Mouse (Mus musculus): Measurements from ENCODE around the gene Mrgprd. TPM values are rescaled to one million over a fixed set of nuclear protein-coding genes. Genes with fewer than 3 reads are reported as not detected.

Gene Mrgprd
- polyA plus RNA-seq, 1 experiment from 2014 or later = not detected

DNA sequence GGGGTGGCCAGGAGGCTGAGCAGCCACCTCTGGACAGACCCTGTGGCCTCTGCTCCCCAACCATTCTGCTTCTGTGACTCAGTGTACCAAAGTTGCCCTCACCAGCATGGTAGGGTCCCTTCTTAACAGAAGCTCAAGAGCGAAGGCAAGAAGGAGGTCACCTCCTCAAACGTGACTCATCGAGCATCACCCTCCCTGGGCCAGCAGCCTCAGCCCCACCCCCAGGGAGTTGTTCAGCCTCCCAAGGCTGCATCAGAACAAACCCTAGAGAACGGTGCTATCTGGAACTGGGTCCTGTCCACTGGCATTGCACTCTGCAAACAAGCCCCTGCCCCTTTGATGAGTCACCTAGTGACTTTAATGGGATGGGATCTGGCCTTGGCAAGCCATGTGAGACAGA is 5.8 kb upstream of the Mrgprd start:
- no peaks in the 10 kb centered on the region for H3K36me3 ChIP-seq
- H3K9me3 ChIP-seq (replicated peaks) = no peaks in the 10 kb centered on the region
- H3K4me1 ChIP-seq = peaks cover 11% of the 10 kb centered on the region
- DNase-seq (ENCODE audit: low spot score) = no peak
- 74% methylated on average over 4 of the region's 4 CpGs for WGBS
- no peak overlapping the region for H3K4me3 ChIP-seq
- H3K27me3 ChIP-seq (ENCODE audit: low read depth, poor library complexity, severe bottlenecking) = no peaks in the 10 kb centered on the region
- no peak overlapping the region for H3K27ac ChIP-seq

GRCm38 (mm10) chr7:145309877-145310276 is 4.8 kb upstream of the Mrgprd start:
- peaks cover 11% of the 10 kb centered on the region for H3K4me1 ChIP-seq
- no peaks in the 10 kb centered on the region for H3K27me3 ChIP-seq (ENCODE audit: low read depth, poor library complexity, severe bottlenecking)
- DNase-seq (ENCODE audit: low spot score) = no peak
- H3K4me3 ChIP-seq = no peak overlapping the region
- no peak overlapping the region for H3K27ac ChIP-seq
- WGBS = 73% methylated on average over 1 of the region's 1 CpGs
- H3K36me3 ChIP-seq = no peaks in the 10 kb centered on the region
- no peaks in the 10 kb centered on the region for H3K9me3 ChIP-seq (replicated peaks)

- no peak overlapping the region for H3K27ac ChIP-seq
- no peak for DNase-seq (ENCODE audit: low spot score)
- H3K9me3 ChIP-seq (replicated peaks) = no peaks in the 10 kb centered on the region
- H3K36me3 ChIP-seq = no peaks in the 10 kb centered on the region
- peaks cover 11% of the 10 kb centered on the region for H3K4me1 ChIP-seq
- 75% methylated on average over 5 of the region's 5 CpGs for WGBS
- no peaks in the 10 kb centered on the region for H3K27me3 ChIP-seq (ENCODE audit: low read depth, poor library complexity, severe bottlenecking)
- no peak overlapping the region for H3K4me3 ChIP-seq
These were observed 4.1 kb upstream of the Mrgprd start for GRCm38 (mm10) chr7:145310526-145310925.

DNA sequence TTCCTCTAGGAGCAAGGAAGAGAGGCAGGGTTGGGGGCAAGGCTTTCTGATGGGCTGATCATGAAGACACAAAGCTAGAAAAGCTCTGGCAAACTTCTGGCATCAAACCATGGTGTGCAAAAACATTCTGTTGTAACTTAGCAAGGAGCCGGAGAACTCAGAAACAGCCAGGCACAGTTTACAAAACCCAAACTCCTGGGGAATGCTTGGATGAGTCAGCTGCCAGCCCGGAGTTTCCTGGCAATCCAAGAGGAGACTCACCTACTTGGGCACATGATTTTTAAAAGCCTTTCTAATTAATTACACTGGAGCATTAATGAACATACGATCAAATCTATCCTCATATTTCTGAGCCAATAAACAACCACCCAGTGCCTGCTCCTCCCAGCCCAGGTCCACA is 2.5 kb upstream of the Mrgprd start:
- 86% methylated on average over 3 of the region's 3 CpGs for WGBS
- Histone ChIP-seq H3K36me3 (no peaks in the 10 kb centered on the region), H3K4me1 (peaks cover 11% of the 10 kb centered on the region), H3K4me3 (no peak overlapping the region), H3K27me3 (ENCODE audit: low read depth, poor library complexity, severe bottlenecking) (no peaks in the 10 kb centered on the region), H3K9me3 (replicated peaks) (no peaks in the 10 kb centered on the region), H3K27ac (no peak overlapping the region)
- DNase-seq (ENCODE audit: low spot score) = no peak

DNA sequence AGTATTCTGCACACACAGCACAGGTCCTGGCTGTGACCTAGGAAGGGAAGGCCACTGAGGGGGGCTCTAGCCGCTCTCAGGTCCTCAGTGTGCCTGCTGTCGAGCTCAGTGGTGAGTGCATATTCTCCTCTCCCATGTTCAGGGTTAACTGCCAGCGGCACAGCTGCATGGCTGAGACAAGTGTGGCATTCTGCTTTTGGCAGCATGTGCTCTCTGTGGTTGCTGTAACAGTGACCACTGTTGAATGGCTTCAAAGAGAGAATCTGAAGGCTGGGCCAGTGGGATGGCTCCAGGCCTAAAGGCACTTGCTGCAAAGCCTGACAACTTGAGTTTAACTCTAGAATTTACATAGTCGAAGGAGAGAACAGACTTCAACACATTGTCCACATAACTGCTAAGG is 2.9 kb downstream of the Mrgprd start:
- Histone ChIP-seq H3K4me3 (no peak overlapping the region), H3K27me3 (ENCODE audit: low read depth, poor library complexity, severe bottlenecking) (no peaks in the 10 kb centered on the region), H3K9me3 (replicated peaks) (no peaks in the 10 kb centered on the region), H3K27ac (no peak overlapping the region), H3K4me1 (no peaks in the 10 kb centered on the region), H3K36me3 (no peaks in the 10 kb centered on the region)
- DNase-seq (ENCODE audit: low spot score) = no peak
- 69% methylated on average over 4 of the region's 4 CpGs for WGBS

DNA sequence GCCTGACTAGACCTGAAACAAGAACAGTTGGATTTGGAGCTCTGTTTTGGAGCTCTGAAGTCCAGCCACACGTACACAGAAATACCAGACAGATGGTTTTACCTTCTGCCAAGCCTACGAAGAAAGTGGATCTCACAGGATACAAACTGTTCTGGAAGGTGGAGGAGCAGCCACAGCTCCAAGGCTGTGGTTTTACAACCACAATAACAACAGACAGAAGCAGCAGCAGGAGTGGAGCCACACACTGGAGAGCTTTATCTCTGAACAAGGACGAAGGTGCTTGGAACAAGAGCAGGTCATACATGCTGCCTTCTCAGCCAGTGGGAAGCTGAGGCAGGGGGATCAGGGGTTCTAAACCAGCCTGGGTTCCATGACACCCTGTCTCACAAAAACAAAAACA is 4.8 kb downstream of the Mrgprd start:
- H3K36me3 ChIP-seq = no peaks in the 10 kb centered on the region
- DNase-seq (ENCODE audit: low spot score) = no peak
- no peak overlapping the region for H3K4me3 ChIP-seq
- no peaks in the 10 kb centered on the region for H3K27me3 ChIP-seq (ENCODE audit: low read depth, poor library complexity, severe bottlenecking)
- no peaks in the 10 kb centered on the region for H3K9me3 ChIP-seq (replicated peaks)
- no peak overlapping the region for H3K27ac ChIP-seq
- WGBS = 70% methylated on average over 3 of the region's 3 CpGs
- no peaks in the 10 kb centered on the region for H3K4me1 ChIP-seq

DNA sequence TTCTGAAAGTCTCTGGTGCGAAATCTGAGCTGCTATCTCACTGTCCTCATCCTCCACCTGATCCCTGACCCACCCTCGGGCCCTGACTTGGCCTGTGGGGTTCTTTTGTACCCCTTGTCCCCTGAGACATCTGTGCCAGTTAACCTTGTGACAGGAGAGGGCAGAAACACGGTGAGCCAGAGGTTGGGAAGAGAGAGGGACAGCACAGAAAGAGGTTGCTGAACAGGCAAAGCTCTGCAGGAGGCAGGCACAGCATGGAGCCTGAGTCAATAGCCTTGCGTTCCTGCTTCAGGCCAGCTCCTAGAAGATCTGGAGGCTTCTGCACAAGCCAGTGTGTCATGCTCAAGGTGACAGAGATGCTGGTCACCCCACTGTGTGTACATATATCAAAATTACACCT is 9.0 kb downstream of the Mrgprd start:
- H3K4me3 ChIP-seq = no peak overlapping the region
- no peak overlapping the region for H3K27ac ChIP-seq
- DNase-seq (ENCODE audit: low spot score) = no peak
- no peaks in the 10 kb centered on the region for H3K9me3 ChIP-seq (replicated peaks)
- no peaks in the 10 kb centered on the region for H3K27me3 ChIP-seq (ENCODE audit: low read depth, poor library complexity, severe bottlenecking)
- no peaks in the 10 kb centered on the region for H3K4me1 ChIP-seq
- 51% methylated on average over 4 of the region's 4 CpGs for WGBS
- H3K36me3 ChIP-seq = no peaks in the 10 kb centered on the region

GRCm38 (mm10) chr7:145325697-145326096 is 11.1 kb downstream of the Mrgprd start:
- DNase-seq (ENCODE audit: low spot score) = no peak
- no peak overlapping the region for H3K4me3 ChIP-seq
- H3K9me3 ChIP-seq (replicated peaks) = no peaks in the 10 kb centered on the region
- peaks cover 16% of the 10 kb centered on the region for H3K4me1 ChIP-seq
- H3K36me3 ChIP-seq = no peaks in the 10 kb centered on the region
- H3K27ac ChIP-seq = no peak overlapping the region
- WGBS = 47% methylated on average over 2 of the region's 2 CpGs
- no peaks in the 10 kb centered on the region for H3K27me3 ChIP-seq (ENCODE audit: low read depth, poor library complexity, severe bottlenecking)

- Histone ChIP-seq H3K4me1 (peaks cover 20% of the 10 kb centered on the region), H3K4me3 (no peak overlapping the region), H3K9me3 (replicated peaks) (no peaks in the 10 kb centered on the region), H3K36me3 (no peaks in the 10 kb centered on the region), H3K27me3 (ENCODE audit: low read depth, poor library complexity, severe bottlenecking) (no peaks in the 10 kb centered on the region), H3K27ac (peak overlapping the region; percentile 34; the same call in 1 of the 2 replicates)
- DNase-seq (ENCODE audit: low spot score) = no peak
- WGBS = 68% methylated on average over 2 of the region's 2 CpGs
These were observed 15.3 kb downstream of the Mrgprd start for GRCm38 (mm10) chr7:145329982-145330381.

DNA sequence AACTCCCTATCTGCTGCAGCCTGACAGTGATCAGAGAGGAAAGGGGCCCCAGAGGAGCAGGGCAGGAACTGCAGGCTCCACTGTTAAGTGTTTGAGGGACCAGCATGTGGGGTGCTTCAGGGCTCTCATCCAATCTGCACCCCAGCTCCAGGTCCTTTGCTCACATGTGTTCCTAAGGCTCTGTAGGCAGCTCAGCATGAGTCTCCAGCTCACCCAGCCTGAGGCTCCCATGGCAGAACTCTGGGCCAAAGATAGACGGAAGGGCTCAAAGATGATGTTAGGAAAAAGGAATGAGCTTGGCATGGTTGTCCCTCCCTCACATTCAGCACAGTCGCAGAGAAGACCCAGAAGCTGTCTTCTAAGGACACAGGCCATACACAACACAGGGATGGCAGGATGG is 16.0 kb downstream of the Mrgprd start:
- H3K27me3 ChIP-seq (ENCODE audit: low read depth, poor library complexity, severe bottlenecking) = no peaks in the 10 kb centered on the region
- DNase-seq (ENCODE audit: low spot score) = no peak
- H3K36me3 ChIP-seq = no peaks in the 10 kb centered on the region
- no peak overlapping the region for H3K4me3 ChIP-seq
- peaks cover 20% of the 10 kb centered on the region for H3K4me1 ChIP-seq
- no peak overlapping the region for H3K27ac ChIP-seq
- H3K9me3 ChIP-seq (replicated peaks) = no peaks in the 10 kb centered on the region
- 85% methylated on average over 2 of the region's 2 CpGs for WGBS

DNA sequence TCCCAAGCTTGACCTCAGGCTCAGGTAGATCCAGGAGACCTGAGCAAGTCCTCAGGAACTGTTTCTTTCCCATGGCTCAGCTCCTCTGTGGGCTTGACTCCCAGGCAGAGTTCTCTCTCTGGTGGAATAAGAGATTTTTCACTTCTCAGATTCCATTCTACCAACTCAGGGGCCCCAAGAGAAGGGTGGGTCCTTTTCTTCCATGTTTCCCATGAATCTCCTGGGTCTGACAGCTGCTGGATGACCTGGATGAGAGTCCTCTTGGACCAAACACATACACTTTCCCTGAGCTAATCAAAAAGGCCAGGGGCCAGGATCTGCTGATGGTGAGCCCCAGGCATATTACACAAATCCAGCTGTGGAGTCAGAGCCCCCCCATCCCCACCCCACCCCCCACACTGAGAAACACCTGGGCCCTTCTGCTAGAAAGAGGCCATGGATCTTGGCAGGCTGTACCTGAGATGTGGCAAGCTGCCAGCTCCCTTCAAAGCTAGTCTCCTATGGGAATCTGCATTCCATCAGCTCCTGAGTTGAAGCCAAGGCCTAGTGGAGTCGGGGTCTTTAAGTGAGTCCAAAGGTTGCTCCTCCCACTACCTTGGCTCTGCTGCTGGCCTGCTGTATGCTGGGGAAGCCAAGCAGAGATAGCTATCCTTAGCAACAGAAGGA is 17.9 kb downstream of the Mrgprd start:
- Histone ChIP-seq H3K9me3 (replicated peaks) (no peaks in the 10 kb centered on the region), H3K27me3 (ENCODE audit: low read depth, poor library complexity, severe bottlenecking) (no peaks in the 10 kb centered on the region), H3K4me1 (peaks cover 20% of the 10 kb centered on the region), H3K36me3 (no peaks in the 10 kb centered on the region), H3K4me3 (no peak overlapping the region), H3K27ac (no peak overlapping the region)
- WGBS = 59% methylated on average over 1 of the region's 1 CpGs
- no peak for DNase-seq (ENCODE audit: low spot score)

GRCm38 (mm10) chr7:145333936-145334335 is 19.3 kb downstream of the Mrgprd start:
- Histone ChIP-seq H3K36me3 (no peaks in the 10 kb centered on the region), H3K9me3 (replicated peaks) (no peaks in the 10 kb centered on the region), H3K4me3 (no peak overlapping the region), H3K27ac (no peak overlapping the region), H3K4me1 (peaks cover 20% of the 10 kb centered on the region), H3K27me3 (ENCODE audit: low read depth, poor library complexity, severe bottlenecking) (no peaks in the 10 kb centered on the region)
- WGBS = 90% methylated on average over 6 of the region's 6 CpGs
- no peak for DNase-seq (ENCODE audit: low spot score)

GRCm38 (mm10) chr7:145334428-145335027 is 19.9 kb downstream of the Mrgprd start:
- Histone ChIP-seq H3K27me3 (ENCODE audit: low read depth, poor library complexity, severe bottlenecking) (no peaks in the 10 kb centered on the region), H3K4me3 (no peak overlapping the region), H3K9me3 (replicated peaks) (no peaks in the 10 kb centered on the region), H3K27ac (no peak overlapping the region), H3K4me1 (peaks cover 17% of the 10 kb centered on the region), H3K36me3 (no peaks in the 10 kb centered on the region)
- no peak for DNase-seq (ENCODE audit: low spot score)
- 74% methylated on average over 4 of the region's 4 CpGs for WGBS

DNA sequence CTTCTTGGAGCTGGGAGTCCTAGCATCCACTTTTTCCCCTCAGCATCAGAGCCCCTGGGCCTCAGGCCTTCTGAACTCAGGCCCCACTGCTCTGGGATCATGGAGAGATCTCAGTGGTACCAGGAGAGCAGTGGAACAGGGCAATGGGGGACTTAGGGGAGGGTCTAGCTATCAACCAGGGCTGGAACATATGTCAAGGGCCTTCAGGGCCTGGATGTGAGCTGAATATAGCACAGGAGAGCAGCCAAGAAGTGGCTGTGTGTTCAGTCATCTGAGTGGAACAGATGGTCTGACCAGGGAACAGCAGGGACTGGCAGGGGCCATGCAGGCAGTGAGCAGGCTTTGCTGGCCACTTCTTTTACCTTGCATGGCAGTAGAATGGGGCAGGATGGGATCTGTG is 20.6 kb downstream of the Mrgprd start:
- Histone ChIP-seq H3K36me3 (no peaks in the 10 kb centered on the region), H3K27ac (no peak overlapping the region), H3K4me1 (peaks cover 14% of the 10 kb centered on the region), H3K9me3 (replicated peaks) (no peaks in the 10 kb centered on the region), H3K4me3 (no peak overlapping the region), H3K27me3 (ENCODE audit: low read depth, poor library complexity, severe bottlenecking) (no peaks in the 10 kb centered on the region)
- DNase-seq (ENCODE audit: low spot score) = no peak

Measured in limb, embryonic 10.5 days (tissue).